Mouse (Mus musculus): Measurements from ENCODE around the gene Rps3a1.

Rps3a1 gene

GRCm38 (mm10) chr3:86142263-86142933, at the start of gene Rps3a1:
Gene Rps3a1 (minus strand): TSS chr3:86142702.
- peak; percentile 98 for DNase-seq (ENCODE audit: low read depth, low spot score)

DNA sequence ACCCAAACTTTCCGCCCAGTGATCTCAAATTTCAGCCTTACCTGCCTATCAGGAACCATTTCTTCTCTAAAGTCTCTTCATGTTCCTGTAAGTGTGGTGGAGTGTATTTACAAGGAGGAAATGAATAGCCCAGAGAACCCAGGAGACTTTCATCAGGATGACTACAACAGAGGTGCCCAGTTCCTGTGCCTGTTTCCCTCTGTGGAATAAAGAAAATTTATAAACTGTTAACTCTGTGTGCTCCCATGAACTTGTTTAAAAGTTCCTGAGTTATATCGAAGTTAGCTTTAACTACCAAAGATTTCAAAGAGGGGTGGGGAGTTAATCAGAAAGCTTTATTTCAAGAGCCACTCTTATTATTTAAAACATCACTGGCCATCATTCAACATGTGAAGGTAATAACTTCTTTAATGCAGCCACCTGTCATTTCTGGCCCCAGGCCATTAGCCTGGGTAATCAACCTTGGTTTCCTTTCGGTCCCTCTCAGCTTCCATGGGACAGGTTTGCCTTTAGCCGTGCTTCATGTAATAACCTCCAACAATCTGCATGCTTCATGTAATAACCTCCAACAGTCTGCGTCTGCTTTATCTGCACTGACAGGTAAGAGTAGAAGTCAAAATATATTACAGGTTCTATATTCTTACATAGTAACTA, 45.4 kb upstream of the Rps3a1 start:
- no peak for DNase-seq (ENCODE audit: low read depth, low spot score)

- no peak for DNase-seq (ENCODE audit: low read depth, low spot score)
Observed at GRCm38 (mm10) chr3:86184546-86184945, 42.0 kb upstream of the Rps3a1 start.

DNA sequence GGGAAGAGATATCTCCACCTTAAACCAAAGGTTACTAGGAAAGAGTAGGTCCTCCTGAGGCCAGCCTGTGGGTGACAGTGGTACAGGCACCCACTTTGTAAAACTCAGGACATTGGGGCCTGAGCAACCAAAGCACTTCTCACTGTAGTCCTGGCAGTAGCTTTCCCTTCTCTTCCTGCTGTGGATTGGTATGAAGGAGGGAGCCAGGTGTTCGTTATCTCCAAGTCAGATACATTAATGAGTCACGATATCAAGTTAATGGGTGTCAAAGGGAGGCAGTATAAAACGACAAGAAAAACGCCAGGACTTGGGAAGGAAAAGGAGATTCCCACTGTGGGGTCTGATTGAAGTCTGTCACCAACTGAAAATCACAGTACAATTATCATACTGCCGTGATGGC, 38.6 kb upstream of the Rps3a1 start:
- no peak for DNase-seq (ENCODE audit: low read depth, low spot score)

DNA sequence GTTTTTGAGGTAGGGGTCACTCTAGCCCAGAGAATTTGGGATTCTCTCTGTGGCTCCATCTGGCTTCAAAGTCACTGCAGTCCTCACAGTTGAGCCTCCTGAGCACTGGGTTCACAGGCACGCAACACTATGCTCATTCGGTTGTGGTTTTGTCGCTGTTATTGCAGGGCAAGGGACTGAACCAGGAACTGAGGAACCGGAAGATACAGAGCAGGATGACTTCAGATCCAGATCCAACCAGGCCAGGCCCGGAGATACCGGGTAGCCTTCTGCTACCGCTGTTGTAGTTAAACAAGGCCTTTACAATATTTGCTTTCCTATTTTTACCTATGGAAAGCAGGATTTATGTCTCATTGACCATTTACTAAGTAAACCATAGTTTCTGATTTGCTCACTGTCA, 37.2 kb upstream of the Rps3a1 start:
- DNase-seq (ENCODE audit: low read depth, low spot score) = no peak

- DNase-seq (ENCODE audit: low read depth, low spot score) = no peak
Observed at GRCm38 (mm10) chr3:86168841-86169425, 26.4 kb upstream of the Rps3a1 start.

- DNase-seq (ENCODE audit: low read depth, low spot score) = no peak
Observed at GRCm38 (mm10) chr3:86149521-86149920, 7.0 kb upstream of the Rps3a1 start.

DNA sequence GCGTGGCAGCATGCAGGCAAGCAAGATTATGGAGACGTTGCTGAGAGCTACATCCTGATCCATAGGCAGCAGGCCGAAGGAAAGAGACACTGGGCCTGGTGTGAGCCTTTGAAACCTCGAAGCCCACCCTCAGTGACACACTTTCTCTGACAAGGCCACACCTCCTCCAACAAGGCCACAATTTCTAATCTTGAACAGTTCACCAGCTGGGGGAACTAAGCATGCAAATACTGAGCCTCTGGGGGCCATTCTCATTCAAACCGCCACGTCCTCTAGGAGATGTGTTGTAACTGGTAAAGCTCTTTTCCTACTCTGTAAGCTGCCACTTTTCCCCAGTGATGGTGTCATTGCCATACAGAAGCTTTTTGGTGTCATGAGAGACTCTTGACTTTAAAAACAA, 6.6 kb upstream of the Rps3a1 start:
- no peak for DNase-seq (ENCODE audit: low read depth, low spot score)

- DNase-seq (ENCODE audit: low read depth, low spot score) = no peak
Observed at GRCm38 (mm10) chr3:86143343-86143742, 841 bp upstream of the Rps3a1 start.

GRCm38 (mm10) chr3:86142934-86143317, 424 bp upstream of the Rps3a1 start:
- DNase-seq (ENCODE audit: low read depth, low spot score) = no peak

DNA sequence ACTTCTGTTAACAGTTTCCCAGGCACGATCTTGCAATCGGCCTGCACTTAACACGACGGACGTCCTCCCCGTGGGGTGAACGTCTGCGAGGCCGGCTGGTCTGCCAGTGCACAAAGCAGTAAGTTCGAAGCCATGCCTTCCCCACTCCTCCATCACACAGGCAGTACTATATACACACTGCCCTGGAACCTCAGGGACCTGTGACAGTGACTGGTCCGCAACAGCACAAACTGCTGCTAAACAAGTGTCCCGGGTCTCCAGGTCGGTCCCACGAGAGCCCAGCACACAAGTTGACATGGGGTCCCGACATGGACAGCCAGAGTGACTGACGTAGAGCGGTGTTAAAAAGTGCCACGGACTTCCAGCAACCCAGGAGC, 628 bp downstream of the Rps3a1 start:
- no peak for DNase-seq (ENCODE audit: low read depth, low spot score)

- no peak for DNase-seq (ENCODE audit: low read depth, low spot score)
Observed at GRCm38 (mm10) chr3:86141366-86141765, 1.1 kb downstream of the Rps3a1 start.

DNA sequence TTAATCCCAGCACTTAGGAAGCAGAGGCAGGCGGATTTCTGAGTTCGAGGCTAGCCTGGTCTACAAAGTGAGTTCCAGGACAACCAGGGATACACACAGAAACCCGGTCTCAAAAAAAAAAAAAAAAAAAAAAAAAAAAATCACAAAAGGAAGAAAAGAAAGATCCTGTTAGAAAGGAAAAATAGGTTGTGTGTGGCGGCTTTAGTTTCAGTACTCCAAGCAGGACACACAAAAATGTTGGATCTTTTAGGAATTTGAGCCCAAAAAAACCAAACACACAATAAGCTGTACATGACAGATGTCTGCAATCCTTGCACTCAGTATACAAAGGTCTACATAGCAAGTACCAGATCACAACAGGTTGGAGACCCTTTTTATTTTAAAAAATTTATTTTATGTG, 2.8 kb downstream of the Rps3a1 start:
- no peak for DNase-seq (ENCODE audit: low read depth, low spot score)

GRCm38 (mm10) chr3:86136936-86137574, 5.4 kb downstream of the Rps3a1 start:
- no peak for DNase-seq (ENCODE audit: low read depth, low spot score)

GRCm38 (mm10) chr3:86135886-86136563, 6.5 kb downstream of the Rps3a1 start:
- no peak for DNase-seq (ENCODE audit: low read depth, low spot score)

- DNase-seq (ENCODE audit: low read depth, low spot score) = no peak
Observed at GRCm38 (mm10) chr3:86134939-86135638, 7.4 kb downstream of the Rps3a1 start.

DNA sequence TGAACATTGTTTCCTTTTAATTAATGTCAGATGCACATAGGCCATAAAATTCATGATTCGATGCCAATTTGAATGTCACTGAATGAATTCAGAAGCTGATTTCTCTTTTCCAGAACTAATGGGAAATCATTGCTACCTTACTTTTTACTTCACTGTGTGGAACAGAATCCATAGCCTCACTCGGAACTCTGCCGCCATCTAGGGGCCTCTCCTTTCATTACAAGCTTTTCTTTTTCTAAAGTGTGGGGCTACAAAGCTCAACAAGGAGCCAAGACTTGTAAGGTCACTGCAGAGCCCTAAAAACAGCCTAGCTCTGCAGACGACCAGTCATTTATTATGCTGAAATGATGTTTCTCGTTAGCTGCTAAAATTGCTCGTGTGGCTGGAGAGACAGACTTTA, 12.7 kb downstream of the Rps3a1 start:
- DNase-seq (ENCODE audit: low read depth, low spot score) = peak; percentile 71

DNA sequence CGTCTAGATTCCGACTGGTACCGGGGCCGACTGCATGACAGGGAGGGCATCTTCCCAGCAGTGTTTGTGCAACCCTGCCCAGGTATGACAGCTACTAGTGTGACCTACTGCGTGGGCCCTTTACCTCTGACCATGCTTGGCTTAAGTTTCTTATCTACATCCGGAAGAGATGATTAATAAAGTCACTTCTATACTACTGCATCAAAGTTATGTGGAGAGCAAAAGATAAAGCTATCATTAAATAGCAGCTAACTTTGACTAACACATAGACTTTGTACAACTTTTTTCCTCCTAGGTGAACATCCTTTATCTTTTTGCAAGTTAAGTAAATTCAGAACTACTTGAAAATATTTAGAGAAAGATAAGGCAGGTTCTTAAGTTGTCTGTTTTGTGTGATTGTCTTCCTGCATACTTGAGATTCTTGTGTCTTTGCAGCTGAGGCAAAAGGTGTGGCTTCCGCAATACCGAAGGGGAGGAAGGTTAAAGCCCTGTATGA, 19.2 kb downstream of the Rps3a1 start:
- DNase-seq (ENCODE audit: low read depth, low spot score) = no peak

DNA sequence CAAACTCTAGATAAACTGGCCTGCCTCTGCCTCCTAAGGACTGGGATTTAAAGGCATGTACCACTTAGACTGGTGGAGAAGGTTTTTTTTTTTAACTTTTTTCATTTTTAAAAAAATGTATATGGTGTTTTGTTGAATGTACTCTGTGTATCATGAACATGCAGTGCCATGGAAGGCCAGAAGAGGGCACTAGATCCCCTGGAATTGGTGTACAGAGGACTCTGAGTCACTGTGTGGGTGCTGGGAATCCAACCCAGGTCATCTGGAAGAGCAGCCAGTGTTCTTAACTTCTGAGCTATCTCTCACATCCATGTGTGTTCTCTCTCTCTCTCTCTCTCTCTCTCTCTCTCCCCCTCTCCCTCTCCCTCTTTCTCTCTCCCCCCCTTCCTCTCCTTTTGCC, 20.3 kb downstream of the Rps3a1 start:
- no peak for DNase-seq (ENCODE audit: low read depth, low spot score)

- no peak for DNase-seq (ENCODE audit: low read depth, low spot score)
Observed at GRCm38 (mm10) chr3:86119237-86119932, 23.1 kb downstream of the Rps3a1 start.

- no peak for DNase-seq (ENCODE audit: low read depth, low spot score)
Observed at GRCm38 (mm10) chr3:86116951-86117350, 25.6 kb downstream of the Rps3a1 start.

Data from mesoderm, embryonic 11.5 days (tissue).